Mouse (Mus musculus) liver, embryonic 14.5 days (tissue): ENCODE measurements at regions not wholly inside any gene's neighbourhood (a gene's known extent, or its start where the extent isn't known, plus 50 kb on each side); places are given as distances from the start of the nearest gene placed in this dataset.

Experiments
- CTCF ChIP-seq: IDR thresholded peaks from 2 replicates; pipeline ENCODE4 v1.5.1; 2016; ENCODE audit warnings: antibody characterized with exemption, low read depth, control low read depth
- EP300 ChIP-seq: IDR thresholded peaks from 2 replicates; pipeline ENCODE4 v1.6.1; 2016; ENCODE audit warnings: antibody characterized with exemption, low read depth

- TF ChIP-seq CTCF (no peak), EP300 (no peak)
These were observed 101.4 kb upstream of the Arid2 start for GRCm38 (mm10) chr15:96185901-96186300.
